8 mouse cellular contexts compared by ENCODE assay signal in the genomic region with DNA sequence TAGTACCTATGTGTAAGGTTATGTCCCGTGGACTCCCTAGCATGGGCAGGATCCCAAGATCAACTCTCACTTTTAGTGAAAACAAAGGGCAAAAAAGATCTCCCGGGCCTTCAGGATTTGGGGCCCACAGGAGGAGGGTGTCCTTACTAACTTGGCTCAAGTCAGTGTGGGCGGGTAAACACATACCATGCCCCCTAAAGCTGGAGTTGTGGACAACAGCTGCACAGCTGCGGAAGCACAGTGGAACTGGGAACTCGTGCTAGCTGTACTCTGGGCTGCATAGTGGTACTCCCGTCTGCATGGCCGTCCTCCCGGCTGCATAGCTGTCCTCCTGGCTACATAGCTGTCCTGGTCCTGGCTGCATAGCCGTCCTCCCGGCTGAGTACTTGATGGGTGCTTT. TPM values are rescaled to one million over a fixed set of nuclear protein-coding genes. Genes with fewer than 3 reads are reported as not detected.
A peak's percentile ranks its signal among the peaks of the same experiment; 100 is the strongest.
DNase-seq lines count a peak whose midpoint lies in the region; ATAC-seq and TF ChIP-seq lines count a peak whose summit lies in the region.

No protein-coding gene starts in this region.

- H3K9ac ChIP-seq in lung, embryonic 14.5 days: no peak overlapping the region
- no peak overlapping the region for H3K9ac ChIP-seq in embryonic facial prominence, embryonic 15.5 days
- no peak overlapping the region for H3K9ac ChIP-seq in intestine, embryonic 15.5 days
- no peak overlapping the region for H3K9ac ChIP-seq in neural tube, embryonic 13.5 days

- no peak for TF ChIP-seq CTCF in lung, embryonic 14.5 days (IDR thresholded peaks at IDR 0.05; ENCODE audit: low read depth)
- no peak for TF ChIP-seq CTCF in lung, adult 2 months (IDR thresholded peaks at IDR 0.05; ENCODE audit: insufficient read depth, low read length)

- peak; percentile 62 for DNase-seq in lung, embryonic 14.5 days
- no peak for DNase-seq in lung, adult 2 months
- no peak for DNase-seq in layer of hippocampus, postnatal 10 days (ENCODE audit: low spot score in 2 of 2)
- no peak for DNase-seq in right cerebral cortex, adult 18-20 months
- DNase-seq in cerebellum, adult 9-10 months: no peak

- H3K4me1 ChIP-seq in lung, embryonic 14.5 days (ENCODE audit: insufficient read depth): peaks cover 31% of the 10 kb centered on the region; the same call in 1 of the 2 replicates
- peaks cover 21% of the 10 kb centered on the region; the same call in 1 of the 2 replicates for H3K4me1 ChIP-seq in lung, adult 2 months (ENCODE audit: control insufficient read depth, insufficient read depth, low read length)
- peaks cover 60% of the 10 kb centered on the region for H3K4me1 ChIP-seq in embryonic facial prominence, embryonic 15.5 days
- H3K4me1 ChIP-seq in intestine, embryonic 15.5 days (replicated peaks): peaks cover 48% of the 10 kb centered on the region
- peaks cover 82% of the 10 kb centered on the region for H3K4me1 ChIP-seq in neural tube, embryonic 13.5 days (replicated peaks)

- peak overlapping the region; percentile 82 for H3K27ac ChIP-seq in lung, embryonic 14.5 days (ENCODE audit: low read depth)
- peak overlapping the region; percentile 85 for H3K27ac ChIP-seq in embryonic facial prominence, embryonic 15.5 days (replicated peaks)
- H3K27ac ChIP-seq in intestine, embryonic 15.5 days: peak overlapping the region; percentile 86
- H3K27ac ChIP-seq in neural tube, embryonic 13.5 days (replicated peaks): peak overlapping the region; percentile 93

- no peak overlapping the region for H3K4me3 ChIP-seq in lung, embryonic 14.5 days (ENCODE audit: low read depth, low read length)
- H3K4me3 ChIP-seq in lung, adult 2 months (replicated peaks; ENCODE audit: extremely low read depth, low read depth, low read length): no peak overlapping the region
- no peak overlapping the region for H3K4me3 ChIP-seq in embryonic facial prominence, embryonic 15.5 days (replicated peaks)
- no peak overlapping the region for H3K4me3 ChIP-seq in intestine, embryonic 15.5 days (replicated peaks)
- H3K4me3 ChIP-seq in neural tube, embryonic 13.5 days: no peak overlapping the region

- ATAC-seq in lung, embryonic 14.5 days (ENCODE audit: insufficient read depth): peak; percentile 47
- 0 out of 2 replicates have a peak, but pooled peaks have one; percentile 22 for ATAC-seq in embryonic facial prominence, embryonic 15.5 days (ENCODE audit: insufficient number of reproducible peaks, low FRiP score, low TSS enrichment, low read depth)
- 0 out of 2 replicates have a peak, but pooled peaks have one; percentile 15 for ATAC-seq in intestine, embryonic 15.5 days
- ATAC-seq in neural tube, embryonic 13.5 days (ENCODE audit: low read depth): no peak

- H3K9me3 ChIP-seq in lung, embryonic 14.5 days (ENCODE audit: low read depth, low read length): no peaks in the 10 kb centered on the region
- H3K9me3 ChIP-seq in embryonic facial prominence, embryonic 15.5 days (replicated peaks): no peaks in the 10 kb centered on the region
- no peaks in the 10 kb centered on the region for H3K9me3 ChIP-seq in intestine, embryonic 15.5 days
- no peaks in the 10 kb centered on the region for H3K9me3 ChIP-seq in neural tube, embryonic 13.5 days

- no peaks in the 10 kb centered on the region for H3K36me3 ChIP-seq in lung, embryonic 14.5 days (ENCODE audit: insufficient read depth)
- H3K36me3 ChIP-seq in embryonic facial prominence, embryonic 15.5 days: no peaks in the 10 kb centered on the region
- H3K36me3 ChIP-seq in intestine, embryonic 15.5 days: no peaks in the 10 kb centered on the region
- H3K36me3 ChIP-seq in neural tube, embryonic 13.5 days: no peaks in the 10 kb centered on the region

- peak overlapping the region; percentile 50 for H3K4me2 ChIP-seq in lung, embryonic 14.5 days
- H3K4me2 ChIP-seq in embryonic facial prominence, embryonic 15.5 days (replicated peaks): peak overlapping the region; percentile 47
- H3K4me2 ChIP-seq in intestine, embryonic 15.5 days (replicated peaks): peak overlapping the region; percentile 73; the same call in 1 of the 2 replicates
- H3K4me2 ChIP-seq in neural tube, embryonic 13.5 days: peak overlapping the region; percentile 59; the same call in 1 of the 2 replicates

- peaks cover 22% of the 10 kb centered on the region for H3K27me3 ChIP-seq in lung, embryonic 14.5 days (ENCODE audit: insufficient read depth, low read length)
- H3K27me3 ChIP-seq in embryonic facial prominence, embryonic 15.5 days: peaks cover 9% of the 10 kb centered on the region
- peaks cover 24% of the 10 kb centered on the region for H3K27me3 ChIP-seq in intestine, embryonic 15.5 days (replicated peaks)
- peaks cover 15% of the 10 kb centered on the region for H3K27me3 ChIP-seq in neural tube, embryonic 13.5 days

- no peak for TF ChIP-seq POLR2A in lung, adult 2 months (IDR thresholded peaks at IDR 0.05; ENCODE audit: borderline replicate concordance, extremely low read depth, low read depth, low read length)

- 51% methylated on average over 10 of the region's 10 CpGs for whole genome bisulfite sequencing in lung, embryonic 14.5 days
- WGBS in lung, adult 2 months: 53% methylated on average over 10 of the region's 10 CpGs
- WGBS in embryonic facial prominence, embryonic 15.5 days: 55% methylated on average over 10 of the region's 10 CpGs
- WGBS in intestine, embryonic 15.5 days: 58% methylated on average over 10 of the region's 10 CpGs
- WGBS in neural tube, embryonic 13.5 days: 63% methylated on average over 10 of the region's 10 CpGs

RNA-seq across cellular contexts. Expression of a gene that starts 4.1 kb away (rescaled TPM):
- 9.5 and 10.0 TPM in 2 replicates for polyA plus RNA-seq in lung, embryonic 14.5 days (2014; fragmentation: Nextera tagmentation; extraction: Ambion mirVana)
- 33.6 and 41.2 TPM in 2 replicates for polyA plus RNA-seq in lung, adult 2 months (2012; rRNA removed)
- polyA plus RNA-seq in embryonic facial prominence, embryonic 15.5 days (2015; fragmentation: Nextera tagmentation; extraction: Ambion mirVana): 32.7 and 33.3 TPM in 2 replicates
- 12.5 and 12.9 TPM in 2 replicates for polyA plus RNA-seq in intestine, embryonic 15.5 days (2015; fragmentation: Nextera tagmentation; extraction: Ambion mirVana)
- 16.1 and 17.2 TPM in 2 replicates for polyA plus RNA-seq in neural tube, embryonic 13.5 days (2015; fragmentation: Nextera tagmentation; extraction: Ambion mirVana)
- total RNA-seq in layer of hippocampus, postnatal 10 days (2021): 10 to 100 TPM; 33.0 to 42.3 TPM

RNA-seq across cellular contexts. Expression of a gene that starts 4.9 kb away (rescaled TPM):
- polyA plus RNA-seq in lung, embryonic 14.5 days (2014; fragmentation: Nextera tagmentation; extraction: Ambion mirVana): 0.53 and 1.6 TPM in 2 replicates
- polyA plus RNA-seq in lung, adult 2 months (2012; rRNA removed): 2.8 and 5.6 TPM in 2 replicates
- 3.6 and 3.8 TPM in 2 replicates for polyA plus RNA-seq in embryonic facial prominence, embryonic 15.5 days (2015; fragmentation: Nextera tagmentation; extraction: Ambion mirVana)
- 1.0 and 1.3 TPM in 2 replicates for polyA plus RNA-seq in intestine, embryonic 15.5 days (2015; fragmentation: Nextera tagmentation; extraction: Ambion mirVana)
- polyA plus RNA-seq in neural tube, embryonic 13.5 days (2015; fragmentation: Nextera tagmentation; extraction: Ambion mirVana): 1.9 and 2.3 TPM in 2 replicates
- 1 to 10 TPM; 3.4 to 3.8 TPM for total RNA-seq in layer of hippocampus, postnatal 10 days (2021)

RNA-seq across cellular contexts. Expression of a gene that starts 31.4 kb away (rescaled TPM):
- 8.9 and 9.8 TPM in 2 replicates for polyA plus RNA-seq in lung, embryonic 14.5 days (2014; fragmentation: Nextera tagmentation; extraction: Ambion mirVana)
- 82.2 and 87.8 TPM in 2 replicates for polyA plus RNA-seq in lung, adult 2 months (2012; rRNA removed)
- polyA plus RNA-seq in embryonic facial prominence, embryonic 15.5 days (2015; fragmentation: Nextera tagmentation; extraction: Ambion mirVana): 8.3 and 8.8 TPM in 2 replicates
- polyA plus RNA-seq in intestine, embryonic 15.5 days (2015; fragmentation: Nextera tagmentation; extraction: Ambion mirVana): 8.4 and 8.9 TPM in 2 replicates
- 3.7 TPM in 2 replicates for polyA plus RNA-seq in neural tube, embryonic 13.5 days (2015; fragmentation: Nextera tagmentation; extraction: Ambion mirVana)
- total RNA-seq in layer of hippocampus, postnatal 10 days (2021): 1 to 10 TPM in 1 of 2 experiments, under 1 TPM in 1; 0.94 to 1.5 TPM
